Mouse (Mus musculus) testis, adult 2 months (tissue): ENCODE results near the gene Bad. TPM values are rescaled to one million over a fixed set of nuclear protein-coding genes. Genes with fewer than 3 reads are reported as not detected.
"Not testable (repeated sequence)": the region's sequence is repeated elsewhere in the genome, so short reads cannot be mapped to it uniquely, and the experiment has no call there.

Experiments
- H3K27ac ChIP-seq: fragments of 200-500 bp; 2 replicates; pipeline ENCODE4 v1.5.1; 2012; ENCODE audit warnings: low read depth, low read length; ENCODE audit not compliant: control insufficient read depth, insufficient read depth
- H3K27me3 ChIP-seq: fragments of 200-500 bp; 2 replicates; pipeline ENCODE4 v1.6.1; 2012; ENCODE audit warnings: mild to moderate bottlenecking, low read length, moderate library complexity; ENCODE audit not compliant: control insufficient read depth, insufficient read depth
- H3K36me3 ChIP-seq: fragments of 200-500 bp; 2 replicates; pipeline ENCODE4 v1.6.1; 2012; ENCODE audit warnings: mild to moderate bottlenecking, low read length; ENCODE audit not compliant: control insufficient read depth, insufficient read depth
- H3K4me1 ChIP-seq: fragments of 200-500 bp; 2 replicates; pipeline ENCODE4 v1.6.1; 2012; ENCODE audit warnings: low read length; ENCODE audit not compliant: control insufficient read depth, insufficient read depth
- H3K4me3 ChIP-seq: fragments of 200-500 bp; 2 replicates; pipeline ENCODE4 v1.5.1; 2012; ENCODE audit warnings: low read depth, mild to moderate bottlenecking, low read length, moderate library complexity, mixed read lengths; ENCODE audit not compliant: control insufficient read depth
- CTCF ChIP-seq: fragments of 200-500 bp; IDR thresholded peaks from 2 replicates; pipeline ENCODE4 v1.5.1; 2012; ENCODE audit warnings: low read depth, mild to moderate bottlenecking, inconsistent platforms, low read length, moderate library complexity; ENCODE audit not compliant: control insufficient read depth, insufficient read depth, insufficient replicate concordance
- POLR2A ChIP-seq: fragments of 200-500 bp; IDR thresholded peaks from 2 replicates; pipeline ENCODE4 v1.6.1; 2012; ENCODE audit warnings: low read depth, mild to moderate bottlenecking, inconsistent platforms, low read length, moderate library complexity; ENCODE audit not compliant: control insufficient read depth
- polyA plus RNA-seq: library from polyadenylated mRNA; depleted of rRNA; stranded (reverse); fragments of >200 nt; gene quantifications from 2 replicates; pipeline ENCODE4 v1.2.3, GENCODE M21; 2012

Bad gene
- polyA plus RNA-seq, 1 experiment: 78.8 TPM

DNA sequence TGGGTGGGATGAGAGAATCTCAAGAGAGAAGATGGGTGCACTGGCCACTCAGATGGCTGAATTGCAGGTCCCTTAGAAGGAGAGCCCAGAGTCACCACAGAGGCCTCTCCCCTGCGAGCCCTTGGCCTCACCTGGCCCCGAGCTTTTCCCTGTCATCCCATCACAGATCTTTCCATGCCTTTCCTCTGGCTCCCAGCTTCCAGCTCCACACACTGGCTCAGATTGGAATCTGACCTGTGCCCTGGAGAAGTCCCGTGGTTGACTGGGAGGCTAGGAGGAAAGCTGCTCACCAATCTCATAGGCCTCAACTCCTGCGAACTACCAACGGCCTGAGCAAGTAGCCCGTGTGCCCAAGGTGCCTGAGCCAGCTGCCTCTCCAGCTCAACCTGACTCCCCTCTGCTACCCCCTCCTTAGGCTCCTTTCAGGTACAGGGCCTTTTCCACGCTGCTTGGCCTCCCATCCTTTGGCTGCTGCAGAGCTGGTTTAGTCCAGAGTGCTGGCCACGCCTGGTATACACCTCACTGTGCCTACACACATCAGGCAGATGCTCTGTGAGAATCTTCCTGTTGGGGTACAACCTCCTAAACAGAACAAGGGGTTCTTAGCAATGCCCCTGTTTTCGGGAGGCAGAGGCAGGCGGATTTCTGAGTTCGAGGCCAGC, 36.0 kb upstream of the Bad start:
- Histone ChIP-seq H3K36me3 (no peaks in the 10 kb centered on the region; the same call in 1 of the 2 replicates), H3K27ac (no peak overlapping the region), H3K4me3 (no peak overlapping the region), H3K27me3 (no peaks in the 10 kb centered on the region), H3K4me1 (peaks cover 18% of the 10 kb centered on the region)
- TF ChIP-seq CTCF (no peak), POLR2A (no peak)

DNA sequence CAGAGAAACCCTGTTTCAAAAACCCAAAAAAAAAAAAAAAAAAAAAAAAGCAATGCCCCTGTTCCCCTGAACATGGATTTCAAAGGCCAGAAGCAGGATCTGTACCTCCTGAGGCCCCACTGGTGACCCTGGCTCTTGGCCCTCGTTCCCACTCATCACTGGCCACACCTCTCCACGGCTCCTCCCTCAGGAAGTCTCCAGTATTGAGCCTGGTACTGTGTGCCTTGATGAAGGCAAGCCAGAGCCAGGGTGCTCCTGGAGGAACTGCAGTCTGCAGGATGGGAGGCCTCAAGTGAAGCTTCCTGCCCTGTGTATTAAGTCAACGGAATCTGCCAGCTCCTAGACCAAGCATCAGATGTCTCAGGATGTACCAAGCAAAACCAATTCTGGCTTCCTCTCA, 35.5 kb upstream of the Bad start:
- no peaks in the 10 kb centered on the region; the same call in 1 of the 2 replicates for H3K36me3 ChIP-seq
- TF ChIP-seq POLR2A (no peak), CTCF (no peak)
- no peak overlapping the region for H3K27ac ChIP-seq
- H3K4me1 ChIP-seq: peaks cover 22% of the 10 kb centered on the region
- no peak overlapping the region for H3K4me3 ChIP-seq
- no peaks in the 10 kb centered on the region for H3K27me3 ChIP-seq

DNA sequence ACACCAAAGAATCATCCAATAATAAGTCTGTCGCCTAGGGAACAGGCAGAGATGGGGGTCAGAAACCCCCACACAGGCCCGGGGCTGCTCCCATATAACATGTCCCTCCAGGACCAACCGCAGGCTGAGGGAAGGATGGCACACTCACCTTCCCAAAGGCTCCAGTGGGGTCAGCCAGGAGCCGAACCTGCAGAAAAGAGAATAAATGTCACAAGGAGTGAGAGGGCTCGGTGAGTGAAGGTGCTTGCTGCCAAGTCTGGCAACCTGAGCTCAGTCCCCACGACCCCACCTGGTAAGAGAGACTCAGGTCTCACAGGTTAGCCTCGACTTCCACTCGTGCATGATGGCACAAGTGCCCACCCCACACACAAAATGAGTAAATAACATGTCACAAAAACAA, 34.6 kb upstream of the Bad start:
- no peak overlapping the region for H3K27ac ChIP-seq
- H3K36me3 ChIP-seq: peaks cover 2% of the 10 kb centered on the region; the same call in 1 of the 2 replicates
- no peak for TF ChIP-seq POLR2A
- TF ChIP-seq CTCF: no peak
- H3K4me1 ChIP-seq: peaks cover 23% of the 10 kb centered on the region
- H3K4me3 ChIP-seq: no peak overlapping the region
- H3K27me3 ChIP-seq: no peaks in the 10 kb centered on the region

DNA sequence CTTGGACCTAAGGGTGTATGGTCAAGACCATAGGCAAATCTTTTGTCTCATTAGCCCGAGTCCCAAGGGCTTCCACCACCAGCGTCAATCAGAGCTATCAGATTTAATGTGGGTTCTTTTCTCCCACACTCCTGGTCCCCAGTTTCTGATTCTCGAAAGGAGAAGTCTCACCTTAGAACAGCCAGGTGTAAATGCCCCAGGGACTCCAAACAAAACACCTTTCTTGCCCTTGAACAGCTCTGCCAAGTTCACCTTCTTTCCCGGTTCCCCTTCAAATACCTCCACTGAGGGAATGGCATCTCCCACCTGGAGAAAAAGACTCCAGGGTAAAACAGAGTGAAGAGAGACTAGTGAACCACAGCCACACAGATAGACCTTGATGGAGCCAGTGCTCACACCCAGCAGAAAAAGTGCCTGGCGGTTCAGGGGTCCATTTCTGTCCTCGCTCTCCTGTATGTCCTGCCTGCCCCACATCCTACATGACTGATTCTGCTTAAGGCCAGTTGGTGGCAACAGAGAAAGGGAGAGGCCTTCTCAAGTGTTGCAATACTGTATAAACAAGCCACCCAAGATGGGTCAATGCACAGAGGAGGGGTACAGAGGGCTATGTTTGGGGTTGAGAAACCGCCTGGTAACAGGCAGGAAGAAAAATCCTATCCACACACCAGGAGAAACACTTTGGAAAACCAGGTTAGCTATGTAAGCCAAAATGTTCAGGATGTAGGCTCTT, 33.7 kb upstream of the Bad start:
- no peak overlapping the region for H3K27ac ChIP-seq

DNA sequence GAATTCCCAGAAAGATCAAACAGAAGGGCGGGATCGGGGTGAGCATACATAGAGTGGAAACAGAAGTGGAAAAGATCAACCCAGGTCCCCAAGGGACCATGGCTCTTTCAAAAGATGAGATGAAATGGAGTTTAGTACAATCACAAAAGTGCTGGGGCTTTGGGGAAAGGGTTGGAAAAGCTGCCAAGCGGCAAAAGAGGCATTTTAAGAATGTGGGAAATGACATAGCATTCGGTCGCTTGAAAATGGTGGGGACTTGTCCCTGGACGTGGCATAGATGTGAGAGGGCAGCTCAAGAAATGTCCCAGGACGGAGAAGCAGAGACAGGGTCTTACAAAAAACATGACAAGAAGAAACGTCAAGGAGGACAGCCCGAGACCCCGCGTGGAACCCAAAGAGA, 32.6 kb upstream of the Bad start:
- no peaks in the 10 kb centered on the region for H3K27me3 ChIP-seq
- TF ChIP-seq POLR2A: no peak
- H3K4me1 ChIP-seq: peaks cover 23% of the 10 kb centered on the region
- H3K36me3 ChIP-seq: peaks cover 2% of the 10 kb centered on the region; the same call in 1 of the 2 replicates
- H3K27ac ChIP-seq: peak overlapping the region; percentile 99
- H3K4me3 ChIP-seq: peak overlapping the region; percentile 93

More for the DNA sequence above, 33.7 kb upstream of the Bad start:
- Histone ChIP-seq H3K36me3 (peaks cover 2% of the 10 kb centered on the region; the same call in 1 of the 2 replicates), H3K27me3 (no peaks in the 10 kb centered on the region), H3K4me3 (peak overlapping the region; percentile 93), H3K4me1 (peaks cover 23% of the 10 kb centered on the region)
- TF ChIP-seq CTCF (no peak), POLR2A (no peak)

DNA sequence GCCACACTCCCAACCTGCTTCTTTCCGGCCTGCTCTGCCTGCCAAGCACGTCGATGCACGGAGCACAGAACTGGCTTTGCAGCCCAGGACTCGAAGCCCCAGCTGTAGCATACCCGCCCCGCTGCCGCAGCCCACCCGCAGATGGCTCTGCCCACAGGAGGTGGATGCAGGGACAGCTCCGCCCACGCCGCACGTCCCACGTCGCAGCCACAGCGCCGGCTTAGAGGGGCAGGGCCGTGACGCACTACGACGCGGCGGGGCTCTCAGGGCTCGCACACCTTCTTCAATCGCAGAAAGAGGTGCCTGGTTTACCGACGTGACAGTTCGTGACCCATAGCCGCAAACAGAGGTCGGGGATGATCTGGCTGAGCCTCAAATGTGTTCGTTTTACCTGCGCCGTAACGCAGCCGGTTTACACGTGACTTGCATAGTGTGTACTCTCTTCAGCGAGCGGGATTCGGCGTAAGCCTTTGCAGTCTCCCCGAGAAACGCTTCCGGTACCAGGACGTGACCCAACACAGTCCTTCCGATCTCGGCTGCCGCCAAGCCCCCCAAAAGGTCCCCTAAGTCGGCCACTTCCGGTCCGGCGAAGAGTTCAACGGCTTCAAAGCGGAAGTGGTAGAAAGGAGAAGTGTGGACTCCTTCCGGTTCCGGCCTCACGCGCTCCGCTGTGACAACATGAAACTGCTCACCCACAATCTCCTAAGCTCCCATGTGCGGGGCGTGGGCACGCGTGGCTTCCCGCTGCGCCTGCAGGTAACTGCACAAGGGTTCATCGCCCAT, 32.0 kb upstream of the Bad start, which contains the start of the genes Trmt112 and Prdx5:
Trmt112 (plus strand) TSS at position 192 of the 783 bp plus-strand sequence.
Prdx5 (minus strand) TSS at position 600 of the 783 bp plus-strand sequence.
- Histone ChIP-seq H3K36me3 (peaks cover 2% of the 10 kb centered on the region; the same call in 1 of the 2 replicates), H3K4me3 (peak within 1 kb of the TSS; percentile 93), H3K4me1 (peaks cover 23% of the 10 kb centered on the region), H3K27ac (peak within 1 kb of the TSS; percentile 99), H3K27me3 (no peaks in the 10 kb centered on the region)
- peak; percentile 59 for TF ChIP-seq POLR2A
- TF ChIP-seq CTCF: no peak

DNA sequence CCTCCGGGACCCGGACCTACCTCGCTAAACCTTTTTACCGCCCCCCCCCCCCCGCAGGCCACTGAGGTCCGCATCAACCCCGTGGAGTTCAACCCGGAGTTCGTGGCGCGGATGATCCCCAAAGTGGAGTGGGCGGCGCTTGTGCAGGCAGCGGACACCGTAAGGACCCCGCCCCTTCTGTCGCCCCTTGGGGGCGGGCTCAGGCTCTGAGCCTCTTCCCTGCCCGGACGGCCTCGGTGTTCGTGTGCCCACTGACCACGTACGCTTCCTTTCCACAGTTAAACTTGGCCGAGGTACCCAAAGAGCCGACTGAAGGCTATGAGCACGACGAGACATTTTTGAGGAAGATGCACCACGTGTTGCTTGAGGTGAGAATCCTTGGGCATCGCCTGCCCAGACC, 31.4 kb upstream of the Bad start:
- Histone ChIP-seq H3K4me3 (peak overlapping the region; percentile 93), H3K27ac (peak overlapping the region; percentile 99), H3K4me1 (peaks cover 23% of the 10 kb centered on the region)
- H3K36me3 ChIP-seq, H3K27me3 ChIP-seq: not testable (repeated sequence)
